Mouse (Mus musculus): ENCODE results near the gene Gm13698. TPM values are rescaled to one million over a fixed set of nuclear protein-coding genes. Genes with fewer than 3 reads are reported as not detected.
"Not testable (repeated sequence)": the region's sequence is repeated elsewhere in the genome, so short reads cannot be mapped to it uniquely, and the experiment has no call there.

Gm13698 gene
- polyA plus RNA-seq, 1 experiment from 2014 or later = not detected

GRCm38 (mm10) chr2:83993639-83994255, 38.3 kb downstream of the Gm13698 start:
- H3K27ac ChIP-seq; H3K4me3 ChIP-seq (replicated peaks); H3K27me3 ChIP-seq; H3K4me1 ChIP-seq (replicated peaks); H3K9ac ChIP-seq; H3K9me3 ChIP-seq (replicated peaks); H3K36me3 ChIP-seq; DNase-seq; ATAC-seq (ENCODE audit: low read depth): not testable (repeated sequence)
- H3K4me2 ChIP-seq = peak overlapping the region; percentile 5; the same call in 1 of the 2 replicates
- WGBS (ENCODE audit: insufficient replicate concordance) = 10% methylated on average over 8 of the region's 9 CpGs

GRCm38 (mm10) chr2:83994526-83994925, 39.0 kb downstream of the Gm13698 start:
- not testable (repeated sequence) for H3K36me3 ChIP-seq; H3K27me3 ChIP-seq; H3K4me2 ChIP-seq; H3K27ac ChIP-seq; ATAC-seq (ENCODE audit: low read depth); DNase-seq; H3K4me3 ChIP-seq (replicated peaks); H3K9me3 ChIP-seq (replicated peaks); H3K9ac ChIP-seq; H3K4me1 ChIP-seq (replicated peaks)
- 60% methylated on average over 2 of the region's 3 CpGs for WGBS (ENCODE audit: insufficient replicate concordance)

Other genes with a start within 250 kb of the Gm13698 start
- 13.9 and 18.1 TPM in 2 replicates for gene Itgav, start 231.3 kb upstream of the Gm13698 start, polyA plus RNA-seq (2015; fragmentation: Nextera tagmentation; extraction: Ambion mirVana)
- gene Fam171b, start 143.1 kb upstream of the Gm13698 start, polyA plus RNA-seq (2015; fragmentation: Nextera tagmentation; extraction: Ambion mirVana) = 0.32 and 0.59 TPM in 2 replicates
- gene Zswim2, start 14.5 kb upstream of the Gm13698 start, polyA plus RNA-seq (2015; fragmentation: Nextera tagmentation; extraction: Ambion mirVana) = not detected in 2 replicates
- gene Gm13693, start 5.8 kb downstream of the Gm13698 start, polyA plus RNA-seq (2015; fragmentation: Nextera tagmentation; extraction: Ambion mirVana) = not detected in 2 replicates
- gene Gm13695, start 11.6 kb downstream of the Gm13698 start, polyA plus RNA-seq (2015; fragmentation: Nextera tagmentation; extraction: Ambion mirVana) = not detected in 2 replicates
- gene Gm13696, start 17.4 kb downstream of the Gm13698 start, polyA plus RNA-seq (2015; fragmentation: Nextera tagmentation; extraction: Ambion mirVana) = not detected in 2 replicates
- not detected in 2 replicates for gene Gm13694, start 23.2 kb downstream of the Gm13698 start, polyA plus RNA-seq (2015; fragmentation: Nextera tagmentation; extraction: Ambion mirVana)
- gene Gm13697, start 29.1 kb downstream of the Gm13698 start, polyA plus RNA-seq (2015; fragmentation: Nextera tagmentation; extraction: Ambion mirVana) = not detected in 2 replicates
- gene Gm13691, start 34.9 kb downstream of the Gm13698 start, polyA plus RNA-seq (2015; fragmentation: Nextera tagmentation; extraction: Ambion mirVana) = not detected in 2 replicates

Data from liver, embryonic 13.5 days (tissue).